Mouse (Mus musculus): ENCODE results near the gene Nemp1.

Nemp1 gene

GRCm38 (mm10) chr10:127721671-127722418 is 55.1 kb downstream of the Nemp1 start:
- no peak for DNase-seq (ENCODE audit: low read depth, low spot score)

DNA sequence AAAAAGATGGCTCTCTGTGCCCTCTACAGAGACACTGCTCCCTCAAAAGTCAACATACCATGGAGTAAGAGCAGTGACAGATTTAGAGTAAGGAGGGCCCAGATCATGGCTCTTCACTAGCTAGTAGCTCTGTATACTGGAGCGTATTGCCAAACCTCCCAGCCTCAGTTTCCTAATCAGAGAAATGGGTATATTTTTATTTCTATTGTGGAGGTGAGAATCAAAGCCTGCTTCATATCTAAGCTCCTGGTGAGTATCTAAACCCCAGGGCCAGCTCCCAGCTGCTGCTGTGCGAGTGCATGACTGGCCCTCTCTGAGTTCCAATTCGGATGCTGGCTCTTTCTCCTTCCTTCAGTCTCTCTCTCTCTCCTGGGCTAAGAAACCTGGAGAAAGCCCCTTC is 57.5 kb downstream of the Nemp1 start, which contains the start of gene Tac2:
Gene Tac2 (plus strand): TSS at position 301 of the 400 bp plus-strand sequence.
- DNase-seq (ENCODE audit: low read depth, low spot score), result no peak

GRCm38 (mm10) chr10:127725136-127725535 is 58.4 kb downstream of the Nemp1 start:
- DNase-seq (ENCODE audit: low read depth, low spot score), result no peak

DNA sequence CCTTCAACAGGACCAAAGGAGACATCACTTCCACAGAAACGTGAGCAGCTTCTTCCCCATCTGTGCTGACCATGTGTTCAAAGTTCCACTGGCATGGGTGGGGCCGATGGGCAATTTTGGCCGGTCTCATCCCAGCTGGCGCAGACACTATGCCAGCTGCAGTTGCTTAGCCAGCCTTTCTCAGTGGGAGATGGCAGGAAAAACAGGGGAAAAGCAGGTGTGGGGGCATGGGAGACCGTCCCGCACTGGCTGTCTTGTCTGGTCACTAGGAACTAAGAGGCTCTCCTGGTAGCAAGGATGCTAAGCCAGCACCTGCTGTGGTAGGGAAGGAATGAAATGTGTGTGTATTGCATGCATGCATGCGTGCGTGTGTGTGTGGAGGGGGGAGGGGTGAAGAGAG is 61.7 kb downstream of the Nemp1 start:
- no peak for DNase-seq (ENCODE audit: low read depth, low spot score)

- DNase-seq (ENCODE audit: low read depth, low spot score), result no peak
Measured at GRCm38 (mm10) chr10:127730285-127730932, 63.7 kb downstream of the Nemp1 start.

GRCm38 (mm10) chr10:127730933-127731310 is 64.2 kb downstream of the Nemp1 start:
- DNase-seq (ENCODE audit: low read depth, low spot score), result no peak

- no peak for DNase-seq (ENCODE audit: low read depth, low spot score)
Measured at GRCm38 (mm10) chr10:127731397-127731796, 64.7 kb downstream of the Nemp1 start.

DNA sequence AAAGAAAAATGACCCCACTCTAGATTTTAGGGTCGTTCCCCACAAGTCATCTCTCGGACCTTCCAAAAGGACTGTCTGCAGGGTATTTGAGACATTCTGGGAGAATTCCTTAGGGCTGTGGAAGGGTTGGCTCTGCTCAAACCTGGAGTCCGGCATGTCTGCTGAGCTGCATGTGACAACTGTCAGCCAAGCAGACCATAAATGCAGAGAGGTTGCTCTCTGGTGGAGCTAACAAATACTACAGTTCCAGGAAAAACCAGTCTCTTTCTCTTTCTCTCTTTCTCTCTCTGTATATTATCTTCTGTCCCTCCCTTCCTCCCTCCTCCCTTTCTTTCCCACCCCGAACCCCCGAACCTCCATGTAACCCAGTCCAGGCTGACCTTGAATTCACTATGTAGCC is 67.7 kb downstream of the Nemp1 start:
- no peak for DNase-seq (ENCODE audit: low read depth, low spot score)

DNA sequence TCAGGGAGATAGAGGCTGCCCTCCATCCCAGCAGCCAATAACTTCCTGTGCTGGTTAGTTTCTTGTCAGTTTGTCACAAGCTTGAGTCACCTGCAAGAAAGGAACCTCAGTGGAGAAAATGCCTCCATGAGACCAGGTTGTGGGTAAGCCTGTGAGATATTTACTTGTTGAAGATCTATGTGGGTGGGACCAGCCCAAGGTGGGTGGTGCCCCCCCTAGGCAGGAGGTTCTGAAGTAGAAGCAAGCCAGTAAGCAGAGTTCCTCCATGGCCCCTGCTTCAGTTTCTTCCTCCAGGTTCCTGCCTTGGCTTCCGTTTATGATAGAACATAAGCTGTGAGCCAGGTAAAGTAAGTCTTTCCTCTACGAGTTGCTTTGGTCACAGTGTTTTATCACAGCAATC is 69.6 kb downstream of the Nemp1 start:
- DNase-seq (ENCODE audit: low read depth, low spot score), result no peak

DNA sequence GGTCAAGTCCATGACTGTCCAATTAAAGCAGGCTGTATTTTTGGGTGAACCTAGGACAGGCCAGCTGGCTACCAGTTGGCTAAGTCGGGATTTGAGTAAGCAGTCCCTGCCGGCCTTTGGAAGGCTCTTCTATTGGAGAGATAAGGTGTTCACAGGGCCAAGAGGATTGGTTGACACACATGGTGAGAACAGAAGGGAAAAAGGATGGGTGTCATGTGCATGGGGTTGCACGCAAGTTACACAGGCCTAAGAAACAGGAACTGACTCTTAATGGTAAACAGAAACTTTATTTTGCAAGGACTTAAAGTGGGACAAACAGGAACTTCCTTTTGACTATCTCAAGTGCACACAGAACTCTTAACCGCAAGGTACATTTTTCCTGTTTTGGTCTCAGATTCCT is 70.2 kb downstream of the Nemp1 start:
- no peak for DNase-seq (ENCODE audit: low read depth, low spot score)

DNA sequence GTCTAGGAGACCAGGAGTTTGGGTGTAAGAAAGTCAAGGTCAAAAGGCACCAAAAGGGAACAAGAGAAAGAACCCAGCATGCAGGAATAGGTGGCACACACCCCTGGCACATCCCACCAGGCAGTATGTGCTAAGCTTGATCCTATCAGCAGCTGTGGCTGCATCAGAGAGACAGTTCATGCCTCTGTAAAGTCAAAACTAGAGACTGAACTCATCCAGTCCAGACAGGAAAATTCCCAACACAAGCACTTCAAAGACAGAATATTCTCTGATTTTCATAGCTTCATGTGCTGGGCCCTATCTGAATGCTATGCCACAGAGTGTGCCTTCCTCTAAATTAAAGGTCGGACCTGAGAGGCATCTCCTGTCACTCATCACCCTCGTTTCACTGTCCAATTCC is 70.9 kb downstream of the Nemp1 start:
- DNase-seq (ENCODE audit: low read depth, low spot score), result no peak

- DNase-seq (ENCODE audit: low read depth, low spot score), result peak; percentile 51
Measured at GRCm38 (mm10) chr10:127738151-127738882, 71.6 kb downstream of the Nemp1 start.

- no peak for DNase-seq (ENCODE audit: low read depth, low spot score)
Measured at GRCm38 (mm10) chr10:127739083-127739660, 72.5 kb downstream of the Nemp1 start, which contains the start of gene Zbtb39. TSS of gene Zbtb39 (plus strand) at chr10:127739538.

- no peak for DNase-seq (ENCODE audit: low read depth, low spot score)
Measured at GRCm38 (mm10) chr10:127739661-127740161, 73.0 kb downstream of the Nemp1 start.

DNA sequence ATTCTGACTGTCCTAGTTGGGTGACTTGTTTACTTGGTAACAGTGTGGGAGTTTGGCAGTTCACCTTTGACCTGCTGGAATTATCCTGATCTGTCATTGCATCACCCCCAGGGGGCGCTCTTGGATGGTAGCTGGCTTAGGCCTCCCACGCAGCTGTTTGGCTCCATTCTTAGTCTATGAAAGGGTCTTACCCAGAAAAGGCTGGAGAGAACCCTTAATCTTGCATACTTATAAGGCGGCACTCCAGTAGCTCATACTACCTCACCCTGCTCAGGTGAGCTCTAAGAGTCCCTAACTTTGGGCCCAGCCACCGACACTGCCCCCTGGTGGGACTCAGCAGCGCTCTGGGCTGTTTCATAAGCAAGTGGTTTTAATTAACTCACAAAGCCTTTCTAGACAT is 78.0 kb downstream of the Nemp1 start:
- DNase-seq (ENCODE audit: low read depth, low spot score), result no peak

DNA sequence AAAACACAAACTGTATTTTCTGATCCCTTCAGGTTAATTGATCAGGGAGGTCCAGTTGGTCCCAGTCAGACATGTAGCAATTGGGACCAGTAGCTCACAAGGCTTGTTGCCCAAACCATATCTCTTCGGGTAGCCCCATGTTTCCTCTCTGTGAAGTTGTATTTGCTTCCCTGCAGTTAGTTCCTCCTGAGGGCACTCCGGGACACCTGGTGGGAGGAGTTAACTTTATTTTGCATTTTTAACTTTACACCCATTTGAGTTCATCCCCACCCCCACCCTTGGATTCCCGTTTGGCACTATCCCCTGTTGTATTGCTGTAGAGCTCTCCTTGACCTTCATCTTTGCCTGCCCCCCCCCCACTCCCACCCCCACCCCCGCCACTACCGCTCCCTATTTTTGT is 79.2 kb downstream of the Nemp1 start:
- DNase-seq (ENCODE audit: low read depth, low spot score), result no peak

GRCm38 (mm10) chr10:127747254-127747653 is 80.6 kb downstream of the Nemp1 start:
- DNase-seq (ENCODE audit: low read depth, low spot score), result no peak

DNA sequence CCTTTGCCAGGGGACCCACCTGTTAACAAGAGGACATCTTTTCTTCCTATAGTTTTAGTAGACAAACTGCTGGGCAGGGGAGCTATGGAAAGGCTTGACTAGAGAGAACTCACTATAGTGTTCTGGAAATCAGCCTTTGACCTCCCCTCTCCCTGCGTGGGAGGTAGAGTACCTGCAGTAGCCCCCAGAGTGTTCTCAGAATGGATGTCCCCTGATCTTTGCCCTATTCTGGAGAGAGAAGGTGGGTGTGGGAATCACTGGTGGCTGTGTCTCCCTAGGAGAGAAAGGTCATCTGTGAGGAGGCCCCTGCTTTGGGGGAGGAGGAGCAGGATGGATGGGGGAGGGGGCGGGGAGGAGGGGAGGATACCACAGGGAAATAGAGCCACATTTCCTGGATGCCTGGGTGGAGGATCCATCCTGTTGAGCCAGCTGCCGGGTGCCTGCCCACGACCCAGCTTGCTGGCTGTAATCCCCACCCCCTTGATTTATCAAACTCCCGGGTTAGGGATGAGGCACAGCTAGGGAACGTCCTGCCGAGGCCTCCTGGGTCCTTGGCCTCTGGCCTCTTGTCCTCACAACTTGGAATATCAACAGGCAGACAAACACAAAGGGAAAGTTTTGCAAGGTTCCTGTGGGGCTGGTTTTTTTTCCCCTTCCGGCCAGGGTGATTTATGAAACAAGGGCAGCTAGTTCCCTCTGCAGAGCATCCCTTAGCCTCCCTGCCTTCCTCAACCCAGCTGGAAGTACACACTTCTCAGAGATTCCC is 82.3 kb downstream of the Nemp1 start:
- DNase-seq (ENCODE audit: low read depth, low spot score), result no peak

GRCm38 (mm10) chr10:127750136-127750777 is 83.6 kb downstream of the Nemp1 start:
- DNase-seq (ENCODE audit: low read depth, low spot score), result no peak
